Mouse (Mus musculus) right cerebral cortex, adult 2 months (tissue): Measurements from ENCODE around the gene Tcf15.

ENCODE experiments used
- DNase-seq, 2 experiments: peaks; one replicate each; pipeline ENCODE4 v3.0.0; 2021 to 2022; ENCODE audit warnings: low spot score in 2 of 2

Gene Tcf15

GRCm38 (mm10) chr2:152122896-152123295, 20.5 kb upstream of the Tcf15 start:
- DNase-seq = peak in 1 of 2 experiments; percentile 35

GRCm38 (mm10) chr2:152128597-152128996, 14.8 kb upstream of the Tcf15 start:
- no peak for DNase-seq

GRCm38 (mm10) chr2:152129778-152130177, 13.6 kb upstream of the Tcf15 start:
- DNase-seq = peak; percentile 57 to 61

- no peak for DNase-seq
These were observed 11.3 kb upstream of the Tcf15 start for GRCm38 (mm10) chr2:152132016-152132415.

GRCm38 (mm10) chr2:152132691-152133090, 10.7 kb upstream of the Tcf15 start:
- DNase-seq = no peak

- DNase-seq = peak in 1 of 2 experiments; percentile 33
These were observed 4.0 kb upstream of the Tcf15 start for GRCm38 (mm10) chr2:152139191-152139987.

GRCm38 (mm10) chr2:152140941-152141340, 2.4 kb upstream of the Tcf15 start:
- DNase-seq = no peak

GRCm38 (mm10) chr2:152141491-152141890, 1.9 kb upstream of the Tcf15 start:
- DNase-seq = no peak

- DNase-seq = no peak
These were observed 1.3 kb upstream of the Tcf15 start for GRCm38 (mm10) chr2:152142046-152142445.

GRCm38 (mm10) chr2:152142571-152142970, 790 bp upstream of the Tcf15 start:
- no peak for DNase-seq

GRCm38 (mm10) chr2:152144158-152144450, 743 bp downstream of the Tcf15 start:
- no peak for DNase-seq

- DNase-seq = no peak
These were observed 1.1 kb downstream of the Tcf15 start for GRCm38 (mm10) chr2:152144501-152144900.

- no peak for DNase-seq
These were observed 2.4 kb downstream of the Tcf15 start for GRCm38 (mm10) chr2:152145711-152146110.

- DNase-seq = no peak
These were observed 3.7 kb downstream of the Tcf15 start for GRCm38 (mm10) chr2:152147079-152147478.

GRCm38 (mm10) chr2:152148675-152149074, 5.3 kb downstream of the Tcf15 start:
- no peak for DNase-seq

GRCm38 (mm10) chr2:152149891-152150290, 6.5 kb downstream of the Tcf15 start:
- no peak for DNase-seq

GRCm38 (mm10) chr2:152150373-152150772, 7.0 kb downstream of the Tcf15 start:
- no peak for DNase-seq

- DNase-seq = no peak
These were observed 10.0 kb downstream of the Tcf15 start for GRCm38 (mm10) chr2:152153361-152153760.

GRCm38 (mm10) chr2:152155414-152156208, 12.2 kb downstream of the Tcf15 start:
- DNase-seq = no peak

GRCm38 (mm10) chr2:152156471-152156870, 13.1 kb downstream of the Tcf15 start:
- no peak for DNase-seq

GRCm38 (mm10) chr2:152159487-152159886, 16.1 kb downstream of the Tcf15 start:
- DNase-seq = no peak

- no peak for DNase-seq
These were observed 22.9 kb downstream of the Tcf15 start for GRCm38 (mm10) chr2:152166257-152166656.

GRCm38 (mm10) chr2:152167851-152168290, 24.5 kb downstream of the Tcf15 start:
- DNase-seq = peak; percentile 69 to 73
